Mouse (Mus musculus): ENCODE data around the gene Nt5dc2.

GRCm38 (mm10) chr14:31173537-31173936 lies 42.7 kb downstream of the Nt5dc2 start:
- no peak for TF ChIP-seq CTCF (IDR thresholded peaks at IDR 0.05; ENCODE audit: insufficient read depth, low read depth, low read length)
- TF ChIP-seq POLR2A (IDR thresholded peaks at IDR 0.05; ENCODE audit: insufficient read depth, low read depth, low read length), result no peak
